Mouse (Mus musculus) MEL-GATA-1-ER (cell line): ENCODE measurements at regions not wholly inside any gene's neighbourhood (a gene's known extent, or its start where the extent isn't known, plus 50 kb on each side); places are given as distances from the start of the nearest gene placed in this dataset.
A peak's percentile ranks its signal among the peaks of the same experiment; 100 is the strongest.

Source experiments
- DNase-seq: peaks from one replicate; pipeline ENCODE4 v3.0.0-alpha.2; 2012; ENCODE audit warnings: low read depth; ENCODE audit errors: extremely low read depth

DNA sequence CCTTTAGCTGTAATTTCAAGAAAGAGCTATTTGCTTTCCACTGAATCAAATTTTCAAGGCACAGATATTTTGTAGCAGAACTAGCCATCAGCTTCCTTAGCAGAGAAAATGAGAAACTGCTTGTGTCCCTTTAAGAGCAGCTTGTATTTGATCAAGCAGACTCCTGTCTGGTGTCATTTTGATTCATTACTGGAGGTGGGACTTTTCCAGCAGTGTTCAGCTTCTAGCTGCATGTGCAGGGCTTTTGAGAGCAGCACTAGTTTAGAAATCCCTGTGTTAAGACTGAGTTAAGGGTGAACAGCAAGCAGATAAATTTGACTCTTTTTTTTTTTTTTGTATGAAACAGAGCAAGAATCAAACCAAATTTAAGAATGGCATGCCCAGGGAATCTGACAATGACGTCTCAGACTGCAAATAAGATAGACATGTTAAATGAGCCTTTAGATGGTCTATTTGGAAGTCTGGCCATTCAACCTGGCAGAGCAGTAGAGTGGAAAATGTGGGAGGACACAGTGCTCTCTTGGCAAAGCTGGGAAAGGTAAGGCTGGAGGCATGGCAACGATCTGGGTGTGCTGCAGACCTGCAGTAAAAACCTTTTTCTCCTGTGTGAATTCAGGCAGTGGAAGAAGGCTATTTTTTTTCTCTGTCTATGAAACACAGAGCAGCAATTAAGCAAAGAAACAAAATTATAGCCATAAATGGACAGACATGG, 419.9 kb upstream of the Dmd start:
- no peak for DNase-seq

DNA sequence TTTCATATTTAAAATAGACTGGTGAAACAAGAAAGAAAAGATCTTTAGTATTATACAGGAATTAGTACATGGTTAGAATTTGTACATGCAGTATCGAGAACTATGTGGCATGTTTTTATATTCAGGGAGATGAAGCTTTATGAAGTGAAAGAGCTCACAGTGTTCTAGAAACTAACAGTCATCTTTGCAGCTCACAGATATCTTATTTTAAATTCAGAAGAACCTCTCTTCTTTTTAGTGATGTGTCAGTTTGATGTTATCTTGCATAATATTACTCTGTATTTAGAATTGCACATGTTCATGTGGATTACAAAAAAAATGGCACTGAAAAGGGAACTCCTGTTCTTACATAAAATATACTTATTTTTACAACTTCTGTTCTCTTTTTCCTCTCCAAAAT, 377.1 kb upstream of the Dmd start:
- DNase-seq, result no peak

DNA sequence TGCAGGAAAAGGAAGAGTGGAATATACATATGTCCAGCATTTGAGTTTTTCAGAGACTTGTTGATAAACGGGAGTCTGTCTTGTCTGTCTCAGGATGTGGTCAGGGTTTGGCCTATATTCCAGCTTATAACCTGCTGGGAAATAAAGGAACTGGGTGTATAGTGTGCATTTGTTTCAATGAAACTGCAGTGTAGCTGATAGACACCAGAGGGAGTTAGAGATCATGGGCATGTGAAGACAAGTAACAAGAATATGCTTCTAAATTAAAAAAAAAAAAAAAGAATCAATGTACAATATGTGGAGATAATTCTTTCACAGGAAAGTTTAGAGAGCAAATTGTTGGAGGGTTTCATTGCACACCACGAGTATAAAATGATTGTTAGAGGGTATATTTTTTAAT, 335.3 kb upstream of the Dmd start:
- DNase-seq, result peak; percentile 17

DNA sequence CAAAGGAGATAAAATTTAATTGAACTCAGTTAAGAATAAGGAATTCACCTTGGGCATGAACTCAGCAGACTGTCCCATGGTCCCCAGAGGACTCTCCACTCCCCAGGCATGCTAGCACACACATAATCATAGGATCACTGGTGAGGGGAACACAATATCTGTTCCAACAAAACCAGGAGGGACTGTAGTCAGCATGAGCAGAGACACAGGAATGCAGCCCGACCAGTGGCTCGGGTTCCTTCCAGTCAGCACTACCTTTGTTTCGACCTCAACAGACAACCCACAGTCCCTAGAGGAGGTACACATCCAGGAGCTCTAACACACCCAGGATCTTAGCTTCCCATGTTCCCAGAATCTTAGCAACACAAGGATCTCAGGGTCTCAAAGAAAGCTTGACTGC, 298.3 kb upstream of the Dmd start:
- DNase-seq, result no peak
